ENCODE assay signal across 9 mouse cellular contexts in genomic region chr10:100017771-100018070, GRCm38 (mm10). TPM values are rescaled to one million over a fixed set of nuclear protein-coding genes. Genes with fewer than 3 reads are reported as not detected.
A peak's percentile ranks its signal among the peaks of the same experiment; 100 is the strongest.
DNase-seq lines count a peak whose midpoint lies in the region; ATAC-seq and TF ChIP-seq lines count a peak whose summit lies in the region.
"Had no signal": no experiment of that assay in that cellular context is flagged by ENCODE, and none has a peak within 500 bp of the region (broad histone marks: within the 10 kb centered on the region; RNA-seq: fewer than 3 reads in every experiment).

No protein-coding gene starts in this region.

- no peak for TF ChIP-seq CTCF in midbrain, postnatal 0 days (IDR thresholded peaks at IDR 0.05)

- H3K27ac ChIP-seq in hindbrain, embryonic 10.5 days: 0 out of 2 replicates have a peak overlapping the region, but pooled peaks have one; percentile 16
- H3K27ac ChIP-seq in hindbrain, embryonic 11.5 days (ENCODE audit: low read depth, low read length): no peak overlapping the region
- H3K27ac ChIP-seq in embryonic facial prominence, embryonic 11.5 days (replicated peaks; ENCODE audit: low read depth, low read length): no peak overlapping the region
- H3K27ac ChIP-seq in intestine, embryonic 14.5 days (ENCODE audit: low read depth): no peak overlapping the region
- H3K27ac ChIP-seq in midbrain, postnatal 0 days (ENCODE audit: low read depth, low read length): no peak overlapping the region

- peaks cover 51% of the 10 kb centered on the region for H3K4me1 ChIP-seq in hindbrain, embryonic 10.5 days (replicated peaks)
- H3K4me1 ChIP-seq in hindbrain, embryonic 11.5 days (replicated peaks; ENCODE audit: control insufficient read depth, insufficient read depth, low read length): no peaks in the 10 kb centered on the region
- H3K4me1 ChIP-seq in embryonic facial prominence, embryonic 11.5 days (ENCODE audit: control insufficient read depth, insufficient read depth, low read length): peaks cover 2% of the 10 kb centered on the region; the same call in 1 of the 2 replicates
- peaks cover 22% of the 10 kb centered on the region for H3K4me1 ChIP-seq in intestine, embryonic 14.5 days (replicated peaks; ENCODE audit: control insufficient read depth, insufficient read depth, low read length)
- no peaks in the 10 kb centered on the region for H3K4me1 ChIP-seq in midbrain, postnatal 0 days (ENCODE audit: insufficient read depth, low read length)

- no peak for ATAC-seq in hindbrain, embryonic 11.5 days (ENCODE audit: low FRiP score)
- ATAC-seq in embryonic facial prominence, embryonic 11.5 days (replicated peaks; ENCODE audit: insufficient number of reproducible peaks, low FRiP score, low TSS enrichment, low read depth): no peak
- no peak for ATAC-seq in intestine, embryonic 14.5 days (replicated peaks; ENCODE audit: low FRiP score, low TSS enrichment, low read depth)
- no peak for ATAC-seq in midbrain, postnatal 0 days (ENCODE audit: low FRiP score)
- no peak for ATAC-seq in frontal cortex, adult (ENCODE audit: low TSS enrichment)
- ATAC-seq: inflammation-experienced regulatory T-cells, adult 6 months had no signal

- no peaks in the 10 kb centered on the region for H3K36me3 ChIP-seq in hindbrain, embryonic 10.5 days
- no peaks in the 10 kb centered on the region for H3K36me3 ChIP-seq in hindbrain, embryonic 11.5 days (ENCODE audit: control insufficient read depth, insufficient read depth, low read length)
- H3K36me3 ChIP-seq in embryonic facial prominence, embryonic 11.5 days (replicated peaks; ENCODE audit: control insufficient read depth, insufficient read depth, low read depth, low read length): no peaks in the 10 kb centered on the region
- peaks cover 9% of the 10 kb centered on the region; the same call in 1 of the 2 replicates for H3K36me3 ChIP-seq in intestine, embryonic 14.5 days (ENCODE audit: control insufficient read depth, insufficient read depth, low read length)
- H3K36me3 ChIP-seq in midbrain, postnatal 0 days (ENCODE audit: insufficient read depth, low read length): no peaks in the 10 kb centered on the region

- WGBS in hindbrain, embryonic 10.5 days: 12% methylated on average over 10 of the region's 10 CpGs
- 9% methylated on average over 10 of the region's 10 CpGs for WGBS in hindbrain, embryonic 11.5 days
- WGBS in embryonic facial prominence, embryonic 11.5 days: 3% methylated on average over 10 of the region's 10 CpGs
- WGBS in intestine, embryonic 14.5 days: 8% methylated on average over 10 of the region's 10 CpGs
- 2% methylated on average over 10 of the region's 10 CpGs for WGBS in midbrain, postnatal 0 days

- no peak overlapping the region for H3K9ac ChIP-seq in hindbrain, embryonic 11.5 days (ENCODE audit: low read depth, low read length)
- no peak overlapping the region for H3K9ac ChIP-seq in embryonic facial prominence, embryonic 11.5 days (replicated peaks; ENCODE audit: low read length)
- no peak overlapping the region; the same call in 1 of the 2 replicates for H3K9ac ChIP-seq in intestine, embryonic 14.5 days (ENCODE audit: low read length)
- H3K9ac ChIP-seq in midbrain, postnatal 0 days (replicated peaks; ENCODE audit: low read length, poor library complexity, severe bottlenecking): no peak overlapping the region

- H3K9me3 ChIP-seq in hindbrain, embryonic 10.5 days: no peaks in the 10 kb centered on the region
- H3K9me3 ChIP-seq in hindbrain, embryonic 11.5 days (ENCODE audit: control insufficient read depth, low read length): no peaks in the 10 kb centered on the region
- no peaks in the 10 kb centered on the region for H3K9me3 ChIP-seq in embryonic facial prominence, embryonic 11.5 days (replicated peaks; ENCODE audit: control insufficient read depth, low read length)
- no peaks in the 10 kb centered on the region for H3K9me3 ChIP-seq in intestine, embryonic 14.5 days (ENCODE audit: control insufficient read depth, low read length)
- H3K9me3 ChIP-seq in midbrain, postnatal 0 days (ENCODE audit: low read length): no peaks in the 10 kb centered on the region

- no peak overlapping the region for H3K4me2 ChIP-seq in hindbrain, embryonic 11.5 days (replicated peaks; ENCODE audit: low read depth, low read length)
- H3K4me2 ChIP-seq in embryonic facial prominence, embryonic 11.5 days (ENCODE audit: low read depth, low read length): peak overlapping the region; percentile 25
- H3K4me2 ChIP-seq in intestine, embryonic 14.5 days (ENCODE audit: low read length): peak overlapping the region; percentile 82
- peak overlapping the region; percentile 98 for H3K4me2 ChIP-seq in midbrain, postnatal 0 days (ENCODE audit: low read depth, low read length, poor library complexity, severe bottlenecking)

- DNase-seq in hindbrain, embryonic 10.5 days (ENCODE audit: low spot score): no peak
- DNase-seq in hindbrain, embryonic 11.5 days (ENCODE audit: low spot score): no peak
- no peak for DNase-seq in embryonic facial prominence, embryonic 11.5 days (ENCODE audit: low spot score)
- DNase-seq in intestine, embryonic 14.5 days (ENCODE audit: low spot score): peak; percentile 52
- no peak for DNase-seq in midbrain, postnatal 0 days (ENCODE audit: low spot score)
- no peak for DNase-seq in layer of hippocampus, adult 11-12 months (ENCODE audit: low spot score)
- DNase-seq in spleen, postnatal 36 days (ENCODE audit: low spot score in 2 of 2): no peak

- H3K4me3 ChIP-seq in hindbrain, embryonic 10.5 days: peak overlapping the region; percentile 67
- no peak overlapping the region for H3K4me3 ChIP-seq in hindbrain, embryonic 11.5 days (ENCODE audit: low read depth, low read length)
- peak overlapping the region; percentile 62; the same call in 1 of the 2 replicates for H3K4me3 ChIP-seq in embryonic facial prominence, embryonic 11.5 days (ENCODE audit: low read depth, low read length)
- H3K4me3 ChIP-seq in intestine, embryonic 14.5 days (ENCODE audit: low read depth, low read length): peak overlapping the region; percentile 87
- peak overlapping the region; percentile 64 for H3K4me3 ChIP-seq in midbrain, postnatal 0 days (ENCODE audit: low read depth, low read length)

- peaks cover 73% of the 10 kb centered on the region for H3K27me3 ChIP-seq in hindbrain, embryonic 10.5 days (ENCODE audit: insufficient read depth, poor library complexity, severe bottlenecking)
- H3K27me3 ChIP-seq in hindbrain, embryonic 11.5 days (ENCODE audit: control insufficient read depth, insufficient read depth, low read length): peaks cover 7% of the 10 kb centered on the region; the same call in 1 of the 2 replicates
- H3K27me3 ChIP-seq in embryonic facial prominence, embryonic 11.5 days (ENCODE audit: control insufficient read depth, insufficient read depth, low read length): peaks cover 7% of the 10 kb centered on the region
- no peaks in the 10 kb centered on the region for H3K27me3 ChIP-seq in intestine, embryonic 14.5 days (replicated peaks; ENCODE audit: control insufficient read depth, insufficient read depth, low read length)
- peaks cover 40% of the 10 kb centered on the region for H3K27me3 ChIP-seq in midbrain, postnatal 0 days (ENCODE audit: insufficient read depth, low read length)

RNA-seq across cellular contexts. Expression of gene Kitl, which starts 2.3 kb away (rescaled TPM):
- polyA plus RNA-seq in hindbrain, embryonic 10.5 days (2016; fragmentation: Nextera tagmentation; extraction: Ambion mirVana): 12.1 and 15.1 TPM in 2 replicates
- 18.0 and 20.9 TPM in 2 replicates for polyA plus RNA-seq in hindbrain, embryonic 11.5 days (2014; fragmentation: Nextera tagmentation; extraction: Ambion mirVana)
- polyA plus RNA-seq in embryonic facial prominence, embryonic 11.5 days (2014; fragmentation: Nextera tagmentation; extraction: Ambion mirVana): 15.6 and 17.0 TPM in 2 replicates
- 38.5 and 40.2 TPM in 2 replicates for polyA plus RNA-seq in intestine, embryonic 14.5 days (2014; fragmentation: Nextera tagmentation; extraction: Ambion mirVana)
- total RNA-seq in midbrain, postnatal 0 days (2014; rRNA removed): 35.0 and 57.3 TPM in 2 replicates
- 31.4 and 50.9 TPM in 2 replicates for polyA plus RNA-seq in midbrain, postnatal 0 days (2015; fragmentation: Nextera tagmentation; extraction: Ambion mirVana)
